Mouse (Mus musculus): ENCODE measurements around the gene Slco4a1. TPM values are rescaled to one million over a fixed set of nuclear protein-coding genes. Genes with fewer than 3 reads are reported as not detected.

The Slco4a1 gene
- total RNA-seq (2021), result under 1 TPM in 1 of 2 experiments, not detected in 1; 0.23 TPM
- long read RNA-seq, experiment 1, result 0 reads
- long read RNA-seq, experiment 2, partial matches to known transcripts, result 0 of 1 reads
- long read RNA-seq, experiment 2, other reads (novel, unspliced or antisense), result 0 of 1 reads

DNA sequence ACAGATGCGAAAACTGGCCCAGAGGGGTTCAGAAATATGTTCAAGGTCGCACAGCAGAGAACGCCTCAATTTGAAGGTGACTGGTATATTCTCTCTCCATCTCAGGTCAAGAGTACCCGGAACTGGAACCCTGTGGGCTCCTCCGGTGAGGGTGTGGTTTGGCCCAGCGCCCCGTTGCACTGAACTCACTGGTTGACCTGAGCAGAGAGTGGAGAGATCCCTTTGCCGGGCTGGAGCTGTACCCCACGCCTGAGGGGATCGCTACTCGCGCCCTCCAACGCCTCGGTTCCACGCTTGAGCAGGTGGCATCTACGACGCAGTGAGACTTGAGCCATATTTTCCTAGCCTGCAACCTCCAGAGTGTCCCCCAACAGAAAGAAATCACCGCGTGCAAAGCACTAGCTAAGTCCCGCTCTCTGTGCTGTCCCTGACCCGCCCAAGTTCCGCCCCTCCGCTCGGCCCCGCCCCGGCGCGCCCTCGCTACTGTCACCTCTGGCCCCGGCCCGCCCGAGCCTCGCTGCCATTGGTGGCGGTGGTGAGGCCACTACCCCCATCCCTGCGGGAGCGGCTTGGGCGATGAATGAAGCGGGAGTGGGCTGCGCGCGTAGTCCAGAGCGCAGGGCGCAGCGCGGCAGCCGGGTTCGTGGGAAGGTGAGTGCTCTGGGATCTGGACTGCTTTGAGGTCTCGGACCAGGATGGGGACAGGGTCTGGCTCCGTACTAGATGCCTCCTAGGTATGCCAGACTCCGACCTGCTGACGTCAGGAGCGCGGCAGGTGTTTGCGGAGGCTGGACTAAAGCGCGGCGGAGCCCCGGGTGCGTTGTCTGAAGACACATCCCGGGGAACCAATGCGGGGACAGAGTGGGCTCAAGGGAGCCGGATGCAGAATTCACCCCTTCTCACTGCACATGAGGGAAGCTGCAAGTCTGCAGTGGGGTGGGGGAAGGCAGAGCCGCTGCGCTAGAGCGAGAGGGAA lies at the start of gene Slco4a1:
Gene Slco4a1 (plus strand): TSS at position 523 of the 976 bp plus-strand sequence.
- peak; percentile 78 to 83 for DNase-seq

DNA sequence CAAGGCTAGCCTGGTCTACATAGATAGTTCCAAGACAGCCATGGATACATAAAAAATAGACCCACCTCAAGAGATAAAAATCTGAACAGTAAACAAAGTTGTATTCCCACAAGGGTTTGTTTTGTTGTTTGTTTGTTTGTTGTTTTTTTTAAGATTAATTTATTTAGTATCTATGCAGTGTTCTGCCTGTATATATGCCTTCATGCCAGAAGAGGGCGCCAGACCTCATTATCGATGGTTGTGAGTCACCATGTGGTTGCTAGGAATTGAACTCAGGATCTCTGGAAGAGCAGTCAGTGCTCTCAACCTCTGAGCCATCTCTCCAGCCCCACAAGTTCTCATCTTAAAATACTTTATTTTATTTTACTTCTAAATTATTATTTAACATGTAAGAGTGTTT lies 47.6 kb upstream of the Slco4a1 start:
- no peak for DNase-seq

DNA sequence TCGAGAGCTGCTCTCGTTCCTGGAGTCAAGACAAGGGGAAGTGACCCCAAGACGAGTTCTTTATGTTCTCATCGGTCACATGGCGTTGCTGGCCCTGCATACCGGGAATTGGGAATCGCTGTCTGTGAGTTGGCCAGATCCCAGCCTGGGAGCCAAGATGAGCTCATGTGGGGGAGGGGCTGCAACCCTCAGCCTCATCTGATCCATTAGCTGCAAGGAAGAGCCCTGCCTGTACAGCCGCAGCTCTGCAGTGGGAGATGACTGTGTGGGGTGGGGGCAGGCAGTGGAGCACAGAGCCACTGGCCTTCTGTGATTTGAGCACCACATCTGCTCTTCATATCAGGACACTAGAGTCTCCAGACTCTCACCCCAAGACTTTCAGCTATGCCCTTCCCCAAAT lies 45.6 kb upstream of the Slco4a1 start:
- DNase-seq, result no peak

DNA sequence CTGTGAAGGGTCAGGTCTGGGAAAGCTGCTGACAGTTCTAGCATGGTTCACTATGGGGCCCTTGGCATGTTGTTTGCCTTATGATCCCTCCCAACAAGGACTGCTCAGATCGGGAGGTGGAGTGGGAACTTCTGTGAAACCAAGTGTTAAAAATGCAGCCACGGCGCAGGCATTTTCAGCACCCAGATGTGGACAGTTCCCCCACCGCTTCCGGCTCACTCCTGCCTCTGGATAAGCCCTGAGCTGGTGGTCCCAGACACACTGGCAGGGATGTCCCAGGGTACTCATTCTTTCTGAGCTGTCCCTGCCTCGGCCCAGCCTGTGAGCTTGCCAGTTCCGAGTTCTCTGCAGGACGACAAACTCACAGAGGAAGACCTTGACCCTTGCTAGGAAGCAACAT lies 45.0 kb upstream of the Slco4a1 start:
- no peak for DNase-seq

DNA sequence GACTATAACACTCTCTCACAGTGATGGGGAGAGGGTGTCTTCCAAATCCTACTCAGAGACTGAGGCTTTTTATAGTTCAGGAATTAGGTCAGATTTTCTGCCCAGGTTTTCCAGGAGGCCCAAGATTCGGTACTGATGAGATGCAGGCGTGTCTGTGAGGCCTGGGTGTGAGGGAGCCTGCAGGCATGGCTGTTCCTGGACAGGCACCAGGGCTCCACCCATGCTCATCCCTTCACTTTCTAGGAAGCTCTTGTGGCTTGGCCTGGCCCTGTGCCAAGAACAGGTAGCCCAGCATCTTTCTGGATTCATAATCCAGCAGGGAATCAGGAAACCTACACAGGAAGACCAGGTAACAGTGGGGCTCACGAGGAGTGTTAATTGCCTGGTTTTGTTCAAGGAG lies 40.4 kb upstream of the Slco4a1 start:
- DNase-seq, result no peak

DNA sequence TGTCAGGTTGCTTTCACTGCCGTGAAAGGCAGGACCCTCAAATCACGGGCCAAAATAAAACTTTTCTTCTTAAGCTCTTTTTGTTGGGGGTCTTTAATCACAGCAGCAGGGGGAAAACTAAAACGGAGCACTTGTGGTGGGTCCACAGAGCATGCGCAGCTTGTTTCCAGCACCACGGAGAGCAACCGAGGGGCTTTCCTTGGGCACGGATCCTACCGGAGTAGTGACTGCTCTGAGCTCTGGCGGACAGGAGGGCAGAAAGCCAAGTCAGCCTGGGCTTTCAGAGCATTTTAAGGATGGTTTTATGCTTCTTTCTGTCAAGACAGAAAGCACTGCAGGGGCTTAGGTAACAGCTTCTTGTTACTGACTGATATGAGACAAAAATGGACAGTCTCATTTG lies 38.3 kb upstream of the Slco4a1 start:
- no peak for DNase-seq

DNA sequence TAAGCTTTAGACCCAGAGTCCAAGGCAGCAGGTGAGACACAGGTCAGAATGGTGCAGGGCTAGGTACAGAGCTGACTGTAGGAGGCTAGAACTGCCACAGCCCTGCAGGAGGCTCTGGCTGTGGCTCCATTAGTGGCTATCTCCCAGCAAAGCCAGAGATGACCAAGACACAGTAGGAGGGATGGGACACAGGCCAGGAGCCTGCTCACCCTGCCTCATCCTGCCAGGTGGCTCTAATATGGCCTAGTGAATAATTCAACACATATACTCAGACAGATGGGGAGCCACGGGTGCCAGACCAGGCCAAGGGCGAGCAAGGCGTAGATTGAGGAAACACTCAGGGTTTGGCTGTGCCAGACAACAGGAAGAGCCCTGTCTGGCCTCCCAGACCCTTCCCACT lies 35.4 kb upstream of the Slco4a1 start:
- no peak for DNase-seq

DNA sequence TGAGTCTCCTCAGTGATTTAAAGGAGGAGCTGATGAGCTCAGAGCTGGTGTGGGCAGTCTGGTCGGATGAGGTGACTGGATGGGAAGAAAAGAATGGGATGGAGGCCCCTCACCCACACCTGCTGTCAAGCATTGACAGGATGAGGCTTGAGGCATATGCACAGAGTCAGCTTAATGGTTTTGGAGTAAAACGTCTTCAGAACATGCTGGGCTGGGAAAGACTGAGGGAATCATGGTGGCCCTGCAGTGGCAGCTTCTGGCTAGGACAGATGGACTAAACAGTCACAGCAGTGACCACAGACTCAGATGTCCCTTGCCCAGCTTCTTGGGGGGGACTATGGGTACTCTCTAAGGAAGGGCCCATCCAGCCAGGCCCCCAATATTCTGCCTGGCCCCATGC lies 30.9 kb upstream of the Slco4a1 start:
- no peak for DNase-seq

DNA sequence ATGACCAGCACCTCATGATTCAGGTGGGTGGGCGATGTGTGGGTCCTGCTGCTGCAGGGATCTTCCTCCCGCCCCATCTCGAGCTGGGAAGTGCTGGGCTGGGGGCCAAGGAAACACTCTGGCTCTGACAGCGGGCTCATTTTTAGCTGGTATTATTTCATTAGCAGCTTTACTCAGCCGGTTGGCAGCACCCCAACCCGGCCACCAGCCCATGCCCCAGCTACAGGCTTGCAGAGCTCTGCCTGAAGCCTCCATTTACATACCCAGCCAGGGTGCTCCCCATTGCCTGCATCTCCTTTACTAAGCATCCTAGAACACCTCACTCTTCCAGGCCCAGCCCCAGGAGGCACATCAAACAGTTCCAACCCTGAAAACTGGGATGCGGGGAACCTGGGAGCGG lies 29.0 kb upstream of the Slco4a1 start:
- DNase-seq, result peak; percentile 23 to 24

DNA sequence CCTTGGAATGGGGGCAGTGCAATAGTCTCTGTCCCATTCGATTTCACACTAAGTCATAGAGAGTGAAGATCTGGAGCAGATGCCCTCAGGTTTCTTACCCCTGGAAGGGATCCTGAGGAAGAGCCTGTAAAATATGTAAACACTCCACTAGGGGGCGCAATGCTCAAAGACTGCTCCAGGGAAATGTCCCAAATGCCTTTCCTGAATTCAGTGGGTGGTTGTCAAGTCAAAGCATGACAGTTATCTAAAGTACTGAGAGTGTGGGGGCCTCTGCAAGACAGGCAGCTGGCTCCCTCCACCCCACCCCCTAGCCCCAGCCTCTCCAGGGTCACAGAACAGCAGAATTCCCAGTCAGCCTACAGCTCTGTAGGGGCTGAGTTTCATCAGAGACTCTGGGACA lies 27.7 kb upstream of the Slco4a1 start:
- DNase-seq, result no peak

DNA sequence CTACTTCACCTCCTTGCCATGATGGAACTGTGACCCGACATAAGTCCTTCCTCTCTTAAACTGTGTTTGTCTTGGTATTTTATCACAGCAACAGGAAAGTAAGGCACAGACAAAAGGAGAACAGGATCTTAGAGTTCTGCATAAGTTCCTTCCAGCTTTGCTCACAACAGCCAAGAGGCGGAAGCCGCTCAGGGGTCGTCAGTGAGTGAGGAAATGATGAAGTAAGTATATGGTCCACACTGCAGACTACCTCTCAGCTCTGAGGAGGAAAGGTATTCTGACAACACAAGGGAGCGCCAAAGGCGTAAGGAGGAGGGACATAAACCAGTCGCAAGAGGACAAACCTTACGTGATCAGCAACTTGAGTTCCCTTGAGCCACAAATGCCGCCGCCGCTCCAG lies 25.4 kb upstream of the Slco4a1 start:
- no peak for DNase-seq

DNA sequence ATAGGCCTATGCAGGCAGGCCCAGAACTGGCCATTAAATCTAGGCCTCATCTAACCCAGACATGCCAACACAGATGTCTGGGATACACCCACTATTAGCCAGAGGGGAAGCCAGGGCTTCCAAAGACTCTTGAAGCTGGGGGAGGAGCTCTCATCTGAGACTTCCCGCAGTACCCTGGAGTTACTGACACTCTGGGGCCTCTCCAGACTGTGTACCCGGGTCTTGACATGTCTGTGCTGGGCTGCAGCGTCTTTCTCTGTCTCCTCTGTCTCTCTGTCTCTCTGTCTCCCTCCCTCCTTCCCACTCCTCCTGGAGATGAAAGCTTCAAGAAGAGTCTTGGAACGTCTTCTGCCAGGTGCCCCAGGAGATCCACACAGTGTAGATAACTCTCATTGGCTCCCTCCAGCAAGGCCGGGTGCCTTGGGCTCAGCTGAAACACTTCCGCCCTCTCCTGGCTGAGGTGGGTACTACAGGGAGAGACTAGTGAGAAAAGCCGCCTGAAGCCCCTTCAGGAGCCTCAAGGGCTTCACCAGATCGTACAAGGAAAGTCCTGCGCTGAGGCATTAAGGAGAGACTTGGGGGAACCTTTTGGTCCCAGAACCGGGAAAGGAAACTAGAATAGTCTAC lies 23.9 kb upstream of the Slco4a1 start:
- peak; percentile 47 to 89 for DNase-seq

DNA sequence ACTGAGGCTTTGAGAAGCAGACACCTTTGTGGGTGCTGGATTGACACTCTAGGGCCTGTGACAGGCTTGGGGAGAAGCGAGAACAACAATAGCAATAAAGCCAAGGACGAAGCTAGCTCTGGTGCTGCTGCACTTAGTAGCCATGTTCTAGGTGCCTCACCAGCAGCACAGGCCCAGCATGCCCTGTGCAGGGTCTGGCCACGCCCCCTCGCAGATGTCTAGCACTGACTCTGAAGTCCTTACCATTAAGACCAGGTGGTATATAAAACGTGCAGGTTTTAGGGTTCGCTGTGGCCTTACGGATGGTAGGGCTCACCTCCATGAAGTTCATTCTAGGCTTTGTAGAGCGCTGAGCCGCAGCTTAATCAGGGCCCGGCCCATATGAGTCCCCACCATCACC lies 23.3 kb upstream of the Slco4a1 start:
- no peak for DNase-seq

DNA sequence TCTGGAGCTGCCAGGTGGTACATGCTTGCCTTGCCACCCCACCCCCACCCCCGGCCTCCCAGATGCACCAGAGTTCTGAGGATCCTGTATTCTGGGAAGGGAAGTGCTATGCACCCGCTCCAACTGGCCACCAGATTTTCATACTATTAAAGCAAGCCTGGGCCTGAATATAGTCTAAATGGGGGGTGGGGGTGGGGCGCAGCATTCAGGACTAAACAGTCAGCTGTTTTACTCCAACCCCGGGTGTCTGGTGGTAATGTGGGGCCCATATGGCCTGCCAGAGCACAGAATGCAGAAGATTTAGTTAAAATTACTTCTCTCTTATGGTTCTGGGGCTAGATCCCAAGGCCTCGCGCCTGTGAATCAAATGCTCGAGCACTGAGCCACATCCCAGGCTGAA lies 22.7 kb upstream of the Slco4a1 start:
- DNase-seq, result no peak

DNA sequence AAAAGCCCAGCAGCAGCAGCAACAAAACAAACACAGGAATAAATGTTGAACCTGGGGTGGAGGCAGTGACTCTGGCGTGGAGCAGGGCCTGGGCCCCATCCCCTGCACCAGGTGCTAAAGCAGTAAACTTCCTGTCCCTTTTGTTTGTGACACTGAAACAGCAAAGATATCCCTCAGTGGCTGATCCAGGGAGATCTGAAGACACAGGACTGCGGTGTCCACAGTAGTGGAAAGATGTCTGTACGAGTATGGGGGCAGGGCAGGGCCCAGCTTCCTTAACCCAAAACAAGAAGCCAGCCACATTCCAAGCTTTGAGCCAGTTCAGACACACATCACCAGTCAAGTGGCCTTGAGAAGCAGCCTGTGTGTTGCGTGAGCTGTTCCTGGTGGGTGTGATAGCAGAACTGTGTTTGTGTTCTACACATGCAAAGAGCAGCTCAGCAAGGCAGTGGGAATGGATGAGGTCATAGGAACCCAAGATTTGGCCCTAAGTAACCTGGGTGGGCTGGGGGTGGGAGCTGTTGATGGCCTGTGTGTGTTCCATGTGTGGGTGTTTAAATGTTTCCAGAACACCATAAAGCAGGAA lies 20.6 kb upstream of the Slco4a1 start:
- DNase-seq, result no peak

DNA sequence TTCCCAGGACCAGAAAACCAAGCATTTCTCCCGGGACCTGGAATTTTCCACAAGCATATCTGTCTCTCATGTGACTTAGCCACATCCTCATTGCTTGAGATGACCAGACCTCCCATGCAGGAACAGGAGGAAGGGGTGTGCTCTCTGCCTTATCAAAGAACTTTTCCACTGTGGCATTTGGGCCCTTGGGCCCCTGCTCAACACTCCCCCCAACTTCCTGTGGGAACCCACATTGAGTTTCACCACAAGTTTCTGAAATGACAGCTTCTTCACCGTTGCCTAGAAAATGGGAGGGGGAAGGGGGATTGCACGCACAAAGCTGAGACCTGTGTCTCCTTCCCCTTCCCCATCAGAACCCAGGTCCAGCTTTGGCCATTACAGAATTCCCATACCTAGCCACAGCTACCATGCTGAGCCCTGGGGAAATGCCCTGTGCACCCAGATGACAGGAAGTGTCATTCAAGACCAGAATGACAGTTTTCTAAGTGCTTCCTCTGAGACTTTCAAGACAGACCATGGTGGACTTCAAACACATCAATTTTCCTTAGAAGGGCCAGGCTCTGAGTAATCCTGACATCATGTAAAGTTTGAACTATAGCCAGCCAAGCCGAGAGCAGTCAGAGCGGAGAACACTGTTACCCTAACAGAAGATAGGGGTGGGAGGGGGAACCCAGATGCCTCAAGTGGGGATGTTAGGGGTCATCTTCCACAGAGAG lies 18.7 kb upstream of the Slco4a1 start:
- DNase-seq, result no peak

DNA sequence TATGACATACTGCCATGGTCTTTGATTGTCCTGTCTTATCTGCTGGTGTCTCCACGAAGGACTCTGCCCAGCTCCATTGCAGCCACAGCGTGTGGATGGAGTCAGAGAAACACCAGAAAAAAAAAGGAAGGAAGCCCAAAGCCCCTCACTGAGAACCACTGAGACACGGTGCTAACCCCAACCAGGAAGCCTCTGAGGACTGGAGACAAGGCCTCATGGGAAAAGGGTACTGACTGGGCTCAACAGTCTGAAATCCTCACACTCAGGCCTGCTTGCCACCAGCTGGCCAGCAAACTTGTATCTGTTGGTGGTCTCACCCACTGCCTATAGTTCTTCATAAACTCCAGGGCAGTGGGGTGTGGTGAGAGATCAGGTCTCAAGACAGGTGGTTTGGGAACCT lies 16.3 kb upstream of the Slco4a1 start:
- DNase-seq, result no peak

DNA sequence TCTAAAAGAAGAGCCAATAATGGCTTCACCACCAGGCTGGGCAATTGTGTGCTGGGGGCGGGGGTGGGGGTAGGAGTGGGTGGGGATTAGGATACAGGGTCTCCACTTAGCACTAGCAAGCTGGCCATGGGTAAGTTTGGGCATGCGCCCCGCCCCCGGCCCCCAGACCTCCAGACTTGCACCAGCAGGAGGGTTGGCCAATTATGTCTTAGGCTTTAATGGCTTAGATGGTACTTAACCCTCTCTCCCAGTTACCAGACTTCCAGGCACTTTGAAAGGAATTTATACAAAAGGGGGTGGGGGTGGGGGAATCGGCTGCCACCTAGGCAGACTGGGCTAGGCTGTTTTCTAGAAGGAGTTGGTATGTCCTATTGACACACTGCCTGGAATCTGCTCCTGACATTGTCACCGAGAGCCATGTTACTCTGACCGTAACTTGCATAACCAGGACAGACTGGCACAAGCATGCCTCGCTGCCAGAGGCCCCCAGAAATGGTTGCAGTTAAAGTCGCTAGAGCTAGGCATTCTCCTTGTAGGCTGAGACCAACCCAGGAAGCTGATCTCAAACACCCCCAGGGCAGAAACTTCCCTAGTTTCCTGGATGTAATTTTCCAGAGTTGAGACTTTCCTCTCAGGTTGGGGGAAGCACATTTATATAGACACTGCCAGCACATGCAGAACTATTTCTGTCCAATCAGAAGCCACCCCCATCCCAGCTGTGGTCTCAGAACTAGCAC lies 15.3 kb upstream of the Slco4a1 start:
- DNase-seq, result peak in 1 of 2 experiments; percentile 12

DNA sequence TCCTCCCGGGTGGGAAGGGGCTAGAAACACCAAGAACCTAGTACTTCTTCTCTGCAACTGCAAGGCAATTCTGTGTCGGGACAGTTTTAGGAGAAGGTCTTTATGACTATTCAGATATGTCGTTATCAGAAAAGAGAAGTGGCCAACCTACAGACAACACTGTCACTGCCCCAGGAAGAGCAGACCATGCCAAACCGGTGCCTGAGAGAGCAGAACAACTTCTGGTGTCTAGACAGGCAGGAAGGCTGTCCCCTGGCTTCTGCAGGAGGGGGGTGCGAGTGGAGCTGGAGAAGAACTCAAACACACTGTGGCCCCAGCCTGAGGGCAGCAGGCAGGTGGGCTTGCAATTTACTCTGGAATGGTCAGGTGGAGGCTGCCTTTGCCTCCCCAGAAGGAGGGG lies 14.0 kb upstream of the Slco4a1 start:
- DNase-seq, result no peak

DNA sequence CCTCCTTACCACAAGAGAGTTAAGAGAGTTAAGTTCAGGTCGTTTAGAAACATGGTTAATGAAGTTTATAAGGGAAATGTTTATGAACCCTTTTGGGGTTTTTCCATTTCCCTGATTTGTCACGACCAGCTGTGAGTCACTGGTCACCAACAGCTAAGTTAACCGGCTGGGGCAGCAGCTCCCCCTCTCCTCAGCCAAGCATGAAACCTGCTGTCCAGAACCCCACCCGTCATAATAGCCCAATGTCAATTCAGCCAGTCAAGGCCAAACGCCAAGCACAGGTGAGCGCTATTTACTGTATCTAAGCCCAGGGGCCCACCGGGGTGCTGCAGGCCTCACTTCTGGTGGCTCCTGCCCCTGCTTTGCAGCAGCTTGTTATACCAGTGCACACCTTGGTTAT lies 12.2 kb upstream of the Slco4a1 start:
- DNase-seq, result no peak

DNA sequence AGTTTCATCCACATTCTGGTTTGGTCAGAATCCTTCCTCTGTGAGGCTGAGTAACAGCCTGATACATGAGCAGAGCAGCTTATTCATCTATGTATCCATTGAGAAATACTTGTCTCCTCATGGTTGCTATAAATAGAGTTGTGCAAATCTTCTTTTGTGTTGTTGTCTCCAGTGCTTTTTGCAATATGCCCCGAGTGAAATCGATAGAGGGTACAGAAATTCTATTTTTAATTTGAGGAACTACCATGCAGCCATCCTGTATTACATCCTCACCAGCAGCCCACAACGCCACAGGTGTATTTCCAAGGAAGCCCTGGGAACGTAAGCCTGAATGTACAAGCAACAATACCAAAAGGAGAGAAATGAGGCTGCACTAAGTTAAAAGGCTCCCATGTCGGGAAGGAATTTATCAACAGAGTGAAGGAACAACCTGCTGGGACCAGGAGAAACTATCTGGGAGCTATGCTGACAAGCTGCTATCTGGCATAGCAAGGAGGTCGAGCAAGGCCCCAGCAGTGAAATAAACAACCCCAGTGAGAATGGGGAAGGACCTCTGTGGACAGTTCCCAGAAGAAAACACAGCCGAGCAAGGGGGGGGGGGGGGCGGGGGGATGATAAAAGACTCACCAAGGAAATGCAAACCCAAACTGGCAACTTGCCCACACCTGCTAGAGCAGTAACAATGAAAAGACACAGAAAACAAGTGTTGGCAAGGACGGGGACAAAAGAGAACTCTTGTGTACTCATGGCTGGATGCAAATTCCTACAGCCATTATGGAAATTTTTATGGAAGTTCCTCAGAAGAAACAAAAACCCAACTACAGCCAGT lies 10.9 kb upstream of the Slco4a1 start:
- no peak for DNase-seq
